Mouse (Mus musculus): ENCODE measurements around the gene Slc48a1.

- TF ChIP-seq POLR2A (IDR thresholded peaks at IDR 0.05; ENCODE audit: borderline replicate concordance, insufficient read depth, low read length): no peak
- no peak for TF ChIP-seq CTCF (IDR thresholded peaks at IDR 0.05; ENCODE audit: borderline replicate concordance, insufficient read depth, low read depth, low read length)
Measured at GRCm38 (mm10) chr15:97825941-97826587, 47.7 kb downstream of the Slc48a1 start.
